10 mouse cellular contexts compared by ENCODE assay signal in the genomic region with DNA sequence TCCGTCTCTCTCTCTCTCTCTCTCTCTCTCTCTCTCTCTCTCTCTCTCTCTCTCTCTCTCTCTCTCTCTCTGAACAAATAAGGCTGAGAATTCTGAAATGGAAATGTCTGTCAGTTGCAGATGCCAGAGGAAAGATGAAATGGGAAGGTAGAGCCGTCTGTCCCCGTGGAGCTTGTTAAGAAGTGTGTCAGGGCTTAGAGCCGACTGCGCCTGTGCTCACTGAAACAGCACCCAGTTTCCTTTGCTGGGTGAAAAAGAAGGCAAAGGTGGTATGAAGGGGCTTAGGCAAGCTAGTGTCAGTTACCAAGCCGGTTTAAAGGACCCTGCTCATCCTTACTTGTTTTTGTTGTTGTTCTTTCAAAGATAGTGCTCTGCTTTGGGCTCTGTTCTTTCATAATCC.
DNase-seq lines count a peak whose midpoint lies in the region; ATAC-seq and TF ChIP-seq lines count a peak whose summit lies in the region.
"Had no signal": no experiment of that assay in that cellular context is flagged by ENCODE, and none has a peak within 500 bp of the region (broad histone marks: within the 10 kb centered on the region; RNA-seq: fewer than 3 reads in every experiment).

No protein-coding gene starts in this region.

- WGBS in lung, postnatal 0 days: 15% methylated on average over 5 of the region's 6 CpGs
- WGBS in limb, embryonic 14.5 days: 4% methylated on average over 5 of the region's 6 CpGs

- no peak for ATAC-seq in lung, postnatal 0 days
- ATAC-seq in limb, embryonic 14.5 days (ENCODE audit: low FRiP score, low read depth): no peak
- ATAC-seq in granulocyte monocyte progenitor cell, adult 5-6 weeks (replicated peaks; ENCODE audit: poor library complexity, severe bottlenecking): no peak; the same call in 1 of the 2 replicates

- H3K4me2 ChIP-seq in lung, postnatal 0 days (replicated peaks; ENCODE audit: low read depth, low read length): peak overlapping the region; percentile 62
- peak overlapping the region; percentile 71 for H3K4me2 ChIP-seq in limb, embryonic 14.5 days (replicated peaks; ENCODE audit: low read depth, low read length, severe bottlenecking)

- no peaks in the 10 kb centered on the region for H3K9me3 ChIP-seq in lung, postnatal 0 days (ENCODE audit: low read length)
- no peaks in the 10 kb centered on the region for H3K9me3 ChIP-seq in limb, embryonic 14.5 days (ENCODE audit: control insufficient read depth, low read length)

- TF ChIP-seq CTCF in lung, postnatal 0 days (IDR thresholded peaks at IDR 0.05): no peak

- peak; percentile 36 for DNase-seq in embryo, embryonic 11 days
- DNase-seq in embryo, embryonic 10 days (ENCODE audit: low spot score): no peak
- DNase-seq in lung, postnatal 0 days (ENCODE audit: low spot score): no peak
- no peak for DNase-seq in lung, adult 18-20 months
- DNase-seq in limb, embryonic 14.5 days (ENCODE audit: low spot score): no peak
- DNase-seq in yolk sac, embryonic 10.5 days (ENCODE audit: low spot score): peak; percentile 9
- DNase-seq in urinary bladder, adult 2 months (ENCODE audit: low spot score): no peak
- DNase-seq: adrenal gland, adult 8-10 months; gastrocnemius, postnatal 25 days had no signal

- peak overlapping the region; percentile 2; the same call in 1 of the 2 replicates for H3K27ac ChIP-seq in lung, postnatal 0 days (ENCODE audit: low read length)
- H3K27ac ChIP-seq in limb, embryonic 14.5 days (replicated peaks; ENCODE audit: low read depth, low read length): peak overlapping the region; percentile 94

- H3K9ac ChIP-seq in lung, postnatal 0 days (replicated peaks; ENCODE audit: low read depth): no peak overlapping the region
- H3K9ac ChIP-seq in limb, embryonic 14.5 days (ENCODE audit: low read depth, low read length, severe bottlenecking): peak overlapping the region; percentile 63

- H3K36me3 ChIP-seq in lung, postnatal 0 days (ENCODE audit: insufficient read depth, low read length): no peaks in the 10 kb centered on the region
- H3K36me3 ChIP-seq in limb, embryonic 14.5 days (ENCODE audit: control insufficient read depth, insufficient read depth, low read length): no peaks in the 10 kb centered on the region

- peak overlapping the region; percentile 24; the same call in 1 of the 2 replicates for H3K4me3 ChIP-seq in lung, postnatal 0 days (ENCODE audit: low read depth, low read length)
- H3K4me3 ChIP-seq in limb, embryonic 14.5 days (replicated peaks; ENCODE audit: low read length): peak overlapping the region; percentile 51

- peaks cover 4% of the 10 kb centered on the region; the same call in 1 of the 2 replicates for H3K4me1 ChIP-seq in lung, postnatal 0 days (ENCODE audit: insufficient read depth, low read depth, low read length)
- peaks cover 46% of the 10 kb centered on the region for H3K4me1 ChIP-seq in limb, embryonic 14.5 days (ENCODE audit: control insufficient read depth, insufficient read depth, low read length)

- TF ChIP-seq EP300 in lung, postnatal 0 days (IDR thresholded peaks at IDR 0.05): no peak

- TF ChIP-seq POLR2A in limb, embryonic 14.5 days (IDR thresholded peaks at IDR 0.05; ENCODE audit: borderline replicate concordance, extremely low read depth, insufficient read depth, insufficient read length): no peak

- no peaks in the 10 kb centered on the region for H3K27me3 ChIP-seq in lung, postnatal 0 days (replicated peaks; ENCODE audit: insufficient read depth, low read length)
- no peaks in the 10 kb centered on the region for H3K27me3 ChIP-seq in limb, embryonic 14.5 days (ENCODE audit: control insufficient read depth, insufficient read depth, low read length)

Comparison
In these comparisons a context has a peak if more than half of its experiments do, and no peak if none do; other contexts are left out.
1. DNase-seq: peak in embryo, embryonic 11 days (single experiment) and yolk sac, embryonic 10.5 days (single experiment); none in embryo, embryonic 10 days (single experiment), lung, postnatal 0 days (single experiment), lung, adult 18-20 months (0 of 2), limb, embryonic 14.5 days (single experiment) and urinary bladder, adult 2 months (single experiment).